Mouse (Mus musculus) cerebellum, adult 9-10 months (tissue): ENCODE data around the gene Ston2.
"Not testable (repeated sequence)": the region's sequence is repeated elsewhere in the genome, so short reads cannot be mapped to it uniquely, and the experiment has no call there.

Experiments
- DNase-seq: peaks from one replicate; pipeline ENCODE4 v3.0.0; 2022

Gene Ston2

GRCm38 (mm10) chr12:91748241-91748865, 39.8 kb downstream of the Ston2 start:
- DNase-seq = no peak

- DNase-seq = not testable (repeated sequence)
These were observed 41.3 kb downstream of the Ston2 start for GRCm38 (mm10) chr12:91746839-91747238.

- DNase-seq = no peak
These were observed 42.4 kb downstream of the Ston2 start for GRCm38 (mm10) chr12:91745758-91746290.

GRCm38 (mm10) chr12:91744091-91744490, 44.1 kb downstream of the Ston2 start:
- no peak for DNase-seq

GRCm38 (mm10) chr12:91742916-91743315, 45.3 kb downstream of the Ston2 start:
- DNase-seq = no peak

- no peak for DNase-seq
These were observed 49.8 kb downstream of the Ston2 start for GRCm38 (mm10) chr12:91738381-91738780.

- DNase-seq = no peak
These were observed 51.8 kb downstream of the Ston2 start for GRCm38 (mm10) chr12:91736221-91736980.

- DNase-seq = no peak
These were observed 53.8 kb downstream of the Ston2 start for GRCm38 (mm10) chr12:91734246-91735027.

- no peak for DNase-seq
These were observed 55.3 kb downstream of the Ston2 start for GRCm38 (mm10) chr12:91732729-91733448.

GRCm38 (mm10) chr12:91726202-91726601, 62.0 kb downstream of the Ston2 start:
- no peak for DNase-seq

- DNase-seq = no peak
These were observed 64.3 kb downstream of the Ston2 start for GRCm38 (mm10) chr12:91723912-91724311.

- DNase-seq = no peak
These were observed 69.1 kb downstream of the Ston2 start for GRCm38 (mm10) chr12:91719134-91719533.

- no peak for DNase-seq
These were observed 72.5 kb downstream of the Ston2 start for GRCm38 (mm10) chr12:91715686-91716085.

- no peak for DNase-seq
These were observed 74.8 kb downstream of the Ston2 start for GRCm38 (mm10) chr12:91713358-91713757.

GRCm38 (mm10) chr12:91711655-91712054, 76.5 kb downstream of the Ston2 start:
- DNase-seq = no peak

GRCm38 (mm10) chr12:91710876-91711275, 77.3 kb downstream of the Ston2 start:
- no peak for DNase-seq

- no peak for DNase-seq
These were observed 78.6 kb downstream of the Ston2 start for GRCm38 (mm10) chr12:91709634-91710033.

- DNase-seq = no peak
These were observed 79.0 kb downstream of the Ston2 start for GRCm38 (mm10) chr12:91709232-91709631.

GRCm38 (mm10) chr12:91707807-91708206, 80.4 kb downstream of the Ston2 start:
- no peak for DNase-seq

GRCm38 (mm10) chr12:91703533-91703932, 84.7 kb downstream of the Ston2 start:
- DNase-seq = no peak

- DNase-seq = no peak
These were observed 85.4 kb downstream of the Ston2 start for GRCm38 (mm10) chr12:91702829-91703228.

GRCm38 (mm10) chr12:91699451-91700141, 88.6 kb downstream of the Ston2 start:
- DNase-seq = no peak
